Mouse (Mus musculus): ENCODE data around the gene N6amt1. TPM values are rescaled to one million over a fixed set of nuclear protein-coding genes. Genes with fewer than 3 reads are reported as not detected.

N6amt1 gene
- polyA plus RNA-seq, 1 experiment from 2014 or later: 21.0 TPM

GRCm38 (mm10) chr16:87366035-87366434, 12.1 kb downstream of the N6amt1 start:
- ATAC-seq (ENCODE audit: low FRiP score) (no peak), DNase-seq (ENCODE audit: low spot score) (no peak)
- no peak overlapping the region for H3K4me3 ChIP-seq (replicated peaks; ENCODE audit: low read length)
- peaks cover 56% of the 10 kb centered on the region for H3K36me3 ChIP-seq (replicated peaks; ENCODE audit: control insufficient read depth, insufficient read depth)
- no peak overlapping the region for H3K4me2 ChIP-seq (replicated peaks)
- no peak overlapping the region for H3K9ac ChIP-seq
- WGBS: 79% methylated on average over 10 of the region's 10 CpGs
- no peaks in the 10 kb centered on the region for H3K4me1 ChIP-seq (replicated peaks; ENCODE audit: control insufficient read depth, insufficient read depth, low read length)
- H3K9me3 ChIP-seq (ENCODE audit: control insufficient read depth, low read length): no peaks in the 10 kb centered on the region
- no peak overlapping the region for H3K27ac ChIP-seq
- H3K27me3 ChIP-seq (ENCODE audit: control insufficient read depth, insufficient read depth, low read length): no peaks in the 10 kb centered on the region

- DNase-seq (ENCODE audit: low spot score) (no peak), ATAC-seq (ENCODE audit: low FRiP score) (no peak)
- no peak overlapping the region for H3K27ac ChIP-seq
- no peak overlapping the region for H3K4me3 ChIP-seq (replicated peaks; ENCODE audit: low read length)
- no peaks in the 10 kb centered on the region for H3K4me1 ChIP-seq (replicated peaks; ENCODE audit: control insufficient read depth, insufficient read depth, low read length)
- no peak overlapping the region for H3K4me2 ChIP-seq (replicated peaks)
- peaks cover 56% of the 10 kb centered on the region for H3K36me3 ChIP-seq (replicated peaks; ENCODE audit: control insufficient read depth, insufficient read depth)
- 96% methylated on average over 6 of the region's 6 CpGs for WGBS
- H3K9ac ChIP-seq: no peak overlapping the region
- no peaks in the 10 kb centered on the region for H3K9me3 ChIP-seq (ENCODE audit: control insufficient read depth, low read length)
- no peaks in the 10 kb centered on the region for H3K27me3 ChIP-seq (ENCODE audit: control insufficient read depth, insufficient read depth, low read length)
Measured at GRCm38 (mm10) chr16:87366445-87366844, 12.5 kb downstream of the N6amt1 start.

GRCm38 (mm10) chr16:87382996-87383395, 29.0 kb downstream of the N6amt1 start:
- H3K27ac ChIP-seq: no peak overlapping the region
- no peak overlapping the region for H3K9ac ChIP-seq
- ATAC-seq (ENCODE audit: low FRiP score) (no peak), DNase-seq (ENCODE audit: low spot score) (no peak)
- H3K4me1 ChIP-seq (replicated peaks; ENCODE audit: control insufficient read depth, insufficient read depth, low read length): no peaks in the 10 kb centered on the region
- 95% methylated on average over 2 of the region's 2 CpGs for WGBS
- H3K4me2 ChIP-seq (replicated peaks): no peak overlapping the region
- H3K36me3 ChIP-seq (replicated peaks; ENCODE audit: control insufficient read depth, insufficient read depth): peaks cover 81% of the 10 kb centered on the region
- H3K9me3 ChIP-seq (ENCODE audit: control insufficient read depth, low read length): no peaks in the 10 kb centered on the region
- H3K4me3 ChIP-seq (replicated peaks; ENCODE audit: low read length): no peak overlapping the region
- no peaks in the 10 kb centered on the region for H3K27me3 ChIP-seq (ENCODE audit: control insufficient read depth, insufficient read depth, low read length)

- no peak overlapping the region for H3K4me2 ChIP-seq (replicated peaks)
- ATAC-seq (ENCODE audit: low FRiP score) (no peak), DNase-seq (ENCODE audit: low spot score) (no peak)
- no peak overlapping the region for H3K4me3 ChIP-seq (replicated peaks; ENCODE audit: low read length)
- 89% methylated on average over 2 of the region's 2 CpGs for WGBS
- no peaks in the 10 kb centered on the region for H3K27me3 ChIP-seq (ENCODE audit: control insufficient read depth, insufficient read depth, low read length)
- no peaks in the 10 kb centered on the region for H3K4me1 ChIP-seq (replicated peaks; ENCODE audit: control insufficient read depth, insufficient read depth, low read length)
- H3K9ac ChIP-seq: no peak overlapping the region
- no peak overlapping the region for H3K27ac ChIP-seq
- H3K36me3 ChIP-seq (replicated peaks; ENCODE audit: control insufficient read depth, insufficient read depth): peaks cover 86% of the 10 kb centered on the region
- H3K9me3 ChIP-seq (ENCODE audit: control insufficient read depth, low read length): no peaks in the 10 kb centered on the region
Measured at GRCm38 (mm10) chr16:87384366-87384765, 30.4 kb downstream of the N6amt1 start.

- no peak overlapping the region for H3K9ac ChIP-seq
- peaks cover 60% of the 10 kb centered on the region for H3K36me3 ChIP-seq (replicated peaks; ENCODE audit: control insufficient read depth, insufficient read depth)
- DNase-seq (ENCODE audit: low spot score): no peak
- 97% methylated on average over 3 of the region's 3 CpGs for WGBS
- ATAC-seq (ENCODE audit: low FRiP score): no peak
- H3K4me2 ChIP-seq (replicated peaks): no peak overlapping the region
- no peaks in the 10 kb centered on the region for H3K4me1 ChIP-seq (replicated peaks; ENCODE audit: control insufficient read depth, insufficient read depth, low read length)
- H3K27me3 ChIP-seq (ENCODE audit: control insufficient read depth, insufficient read depth, low read length): no peaks in the 10 kb centered on the region
- no peak overlapping the region for H3K4me3 ChIP-seq (replicated peaks; ENCODE audit: low read length)
- H3K9me3 ChIP-seq (ENCODE audit: control insufficient read depth, low read length): no peaks in the 10 kb centered on the region
- no peak overlapping the region for H3K27ac ChIP-seq
Measured at GRCm38 (mm10) chr16:87387444-87387977, 33.5 kb downstream of the N6amt1 start.

DNA sequence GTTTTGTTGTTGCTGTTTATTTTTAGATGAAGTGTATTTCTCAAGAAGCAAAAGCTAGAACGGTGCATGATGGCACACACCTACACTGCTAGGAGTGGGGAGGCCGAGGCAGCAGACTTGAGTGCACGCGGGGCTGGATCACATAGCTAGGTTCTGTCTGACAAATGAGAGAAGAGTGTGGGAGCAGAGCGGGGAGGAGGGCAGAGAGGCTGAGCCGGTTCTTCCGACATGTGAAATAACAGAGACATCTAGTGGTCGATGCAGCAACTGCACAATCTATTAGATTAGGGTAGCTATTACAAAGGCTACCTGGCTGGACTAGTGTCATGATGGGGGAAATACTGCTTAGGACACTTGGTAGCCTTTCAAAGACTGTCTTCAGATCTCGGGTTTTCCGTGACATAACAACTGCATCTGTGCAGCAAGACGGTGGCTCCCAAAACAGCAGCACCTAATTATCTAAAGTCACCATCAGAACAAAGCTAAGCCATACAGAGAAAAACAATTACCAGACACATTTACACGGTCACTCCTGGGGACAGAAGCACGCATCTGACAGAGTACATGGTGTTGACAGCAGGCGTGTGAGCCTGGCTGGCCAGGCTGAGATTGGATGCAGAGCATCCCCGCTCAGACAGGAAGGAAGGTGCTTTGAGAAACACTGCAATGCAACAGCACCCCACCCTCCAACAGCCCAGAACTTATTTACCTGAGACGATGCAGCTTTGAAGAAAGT, 40.0 kb downstream of the N6amt1 start:
- Histone ChIP-seq H3K9ac (no peak overlapping the region), H3K9me3 (ENCODE audit: control insufficient read depth, low read length) (no peaks in the 10 kb centered on the region), H3K36me3 (replicated peaks; ENCODE audit: control insufficient read depth, insufficient read depth) (peaks cover 63% of the 10 kb centered on the region), H3K27me3 (ENCODE audit: control insufficient read depth, insufficient read depth, low read length) (no peaks in the 10 kb centered on the region), H3K4me2 (replicated peaks) (no peak overlapping the region), H3K4me1 (replicated peaks; ENCODE audit: control insufficient read depth, insufficient read depth, low read length) (no peaks in the 10 kb centered on the region), H3K27ac (no peak overlapping the region), H3K4me3 (replicated peaks; ENCODE audit: low read length) (no peak overlapping the region)
- DNase-seq (ENCODE audit: low spot score) (peak; percentile 79), ATAC-seq (ENCODE audit: low FRiP score) (peak; percentile 73)
- WGBS: 51% methylated on average over 16 of the region's 16 CpGs

DNA sequence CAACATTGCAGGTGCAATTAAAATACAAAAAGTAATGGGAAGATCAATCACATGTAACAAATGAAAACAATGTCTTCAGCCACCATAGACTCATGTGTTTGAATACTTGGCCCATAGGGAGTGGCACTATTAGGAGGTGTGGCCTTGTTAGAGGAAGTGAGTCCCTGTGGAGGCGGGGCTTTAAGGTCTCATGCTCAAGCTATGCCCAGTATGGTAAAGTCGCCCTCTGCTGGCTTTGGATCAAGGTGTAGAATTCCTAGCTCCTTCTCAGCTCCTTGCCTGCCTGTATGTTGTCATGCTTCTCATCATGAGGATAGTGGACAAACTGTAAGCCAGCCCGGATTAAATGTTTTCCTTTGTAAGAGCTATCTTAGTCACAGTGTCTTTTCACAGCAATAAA, 51.0 kb downstream of the N6amt1 start:
- no peak overlapping the region for H3K9ac ChIP-seq
- peaks cover 95% of the 10 kb centered on the region for H3K36me3 ChIP-seq (replicated peaks; ENCODE audit: control insufficient read depth, insufficient read depth)
- no peak for ATAC-seq (ENCODE audit: low FRiP score)

More for the DNA sequence above, 51.0 kb downstream of the N6amt1 start:
- WGBS: 85% methylated on average over 3 of the region's 3 CpGs
- no peak overlapping the region for H3K4me2 ChIP-seq (replicated peaks)
- no peaks in the 10 kb centered on the region for H3K4me1 ChIP-seq (replicated peaks; ENCODE audit: control insufficient read depth, insufficient read depth, low read length)
- no peak overlapping the region for H3K4me3 ChIP-seq (replicated peaks; ENCODE audit: low read length)
- H3K27ac ChIP-seq: no peak overlapping the region
- no peaks in the 10 kb centered on the region for H3K9me3 ChIP-seq (ENCODE audit: control insufficient read depth, low read length)
- no peaks in the 10 kb centered on the region for H3K27me3 ChIP-seq (ENCODE audit: control insufficient read depth, insufficient read depth, low read length)
- no peak for DNase-seq (ENCODE audit: low spot score)

Other genes starting within 250 kb of the N6amt1 start
- 30.5 and 31.8 TPM in 2 replicates for gene Ltn1, start 78.4 kb downstream of the N6amt1 start, polyA plus RNA-seq (2014; fragmentation: Nextera tagmentation; extraction: Ambion mirVana)
- 14.7 and 15.8 TPM in 2 replicates for gene Rwdd2b, start 86.4 kb downstream of the N6amt1 start, polyA plus RNA-seq (2014; fragmentation: Nextera tagmentation; extraction: Ambion mirVana)
- 41.8 and 52.1 TPM in 2 replicates for gene Usp16, start 100.5 kb downstream of the N6amt1 start, polyA plus RNA-seq (2014; fragmentation: Nextera tagmentation; extraction: Ambion mirVana)
- 414 and 438 TPM in 2 replicates for gene Cct8, start 141.7 kb downstream of the N6amt1 start, polyA plus RNA-seq (2014; fragmentation: Nextera tagmentation; extraction: Ambion mirVana)
- 0.12 TPM in 1 of 2 replicates, not detected in the other for gene Map3k7cl, start 199.1 kb downstream of the N6amt1 start, polyA plus RNA-seq (2014; fragmentation: Nextera tagmentation; extraction: Ambion mirVana)

Data from hindbrain, embryonic 14.5 days (tissue).